Mouse (Mus musculus) spleen, adult 2 months (tissue): Measurements from ENCODE around the gene Dtx4. TPM values are rescaled to one million over a fixed set of nuclear protein-coding genes. Genes with fewer than 3 reads are reported as not detected.

Experiments
- DNase-seq, 2 experiments: peaks; one replicate each; pipeline versions ENCODE4 v3.0.0 to v3.0.0-alpha.2; 2012 to 2021; ENCODE audit warnings: low spot score in 2 of 2, low read depth in 1 of 2
- H3K27ac ChIP-seq: fragments of 200-500 bp; 2 replicates; pipeline ENCODE4 v1.5.1; 2012; ENCODE audit warnings: low read length, inconsistent platforms; ENCODE audit not compliant: insufficient read depth
- H3K27me3 ChIP-seq: fragments of 200-500 bp; 2 replicates; pipeline ENCODE4 v1.6.1; 2012; ENCODE audit warnings: mild to moderate bottlenecking, moderate library complexity, low read length, inconsistent platforms; ENCODE audit not compliant: control insufficient read depth, insufficient read depth
- H3K36me3 ChIP-seq: fragments of 200-500 bp; 2 replicates; pipeline ENCODE4 v1.6.1; 2012; ENCODE audit warnings: mild to moderate bottlenecking, low read length, inconsistent platforms; ENCODE audit not compliant: control insufficient read depth, insufficient read depth
- H3K4me1 ChIP-seq: fragments of 200-500 bp; 2 replicates; pipeline ENCODE4 v1.6.1; 2011; ENCODE audit warnings: inconsistent platforms; ENCODE audit not compliant: control insufficient read depth, insufficient read depth, insufficient read length
- H3K4me3 ChIP-seq: fragments of 200-500 bp; 2 replicates; pipeline ENCODE4 v1.5.1; 2011; ENCODE audit warnings: mild to moderate bottlenecking, inconsistent platforms; ENCODE audit not compliant: insufficient read depth, insufficient read length; ENCODE audit errors: extremely low read depth
- CTCF ChIP-seq: fragments of 200-500 bp; IDR thresholded peaks from 2 replicates; pipeline ENCODE4 v1.5.1; 2011; ENCODE audit warnings: mild to moderate bottlenecking, inconsistent platforms; ENCODE audit not compliant: insufficient read depth, insufficient read length, insufficient replicate concordance; ENCODE audit errors: extremely low read depth
- POLR2A ChIP-seq: fragments of 200-500 bp; IDR thresholded peaks from 2 replicates; pipeline ENCODE4 v1.6.1; 2011; ENCODE audit warnings: low read depth, low read length, inconsistent platforms
- WGBS: fragments of 180-500 bp; shearing (Covaris S2); methylation state at CpG from one replicate; pipeline ENCODE4 v1.1.7; 2018; 5-methylcytosine and 5-hydroxymethylcytosine counted together
- polyA plus RNA-seq: library from polyadenylated mRNA; depleted of rRNA; stranded (reverse); fragments of >200 nt; gene quantifications from 2 replicates; pipeline ENCODE4 v1.2.3, GENCODE M21; 2012

The Dtx4 gene
- polyA plus RNA-seq, 1 experiment: 4.3 TPM

GRCm38 (mm10) chr19:12483782-12484181 is 17.5 kb downstream of the Dtx4 start:
- no peak for TF ChIP-seq POLR2A
- TF ChIP-seq CTCF: no peak
- 23% methylated on average over 4 of the region's 4 CpGs for WGBS
- Histone ChIP-seq H3K4me1 (peaks cover 6% of the 10 kb centered on the region; the same call in 1 of the 2 replicates), H3K27ac (no peak overlapping the region), H3K27me3 (no peaks in the 10 kb centered on the region), H3K4me3 (no peak overlapping the region), H3K36me3 (no peaks in the 10 kb centered on the region)
- DNase-seq: no peak

DNA sequence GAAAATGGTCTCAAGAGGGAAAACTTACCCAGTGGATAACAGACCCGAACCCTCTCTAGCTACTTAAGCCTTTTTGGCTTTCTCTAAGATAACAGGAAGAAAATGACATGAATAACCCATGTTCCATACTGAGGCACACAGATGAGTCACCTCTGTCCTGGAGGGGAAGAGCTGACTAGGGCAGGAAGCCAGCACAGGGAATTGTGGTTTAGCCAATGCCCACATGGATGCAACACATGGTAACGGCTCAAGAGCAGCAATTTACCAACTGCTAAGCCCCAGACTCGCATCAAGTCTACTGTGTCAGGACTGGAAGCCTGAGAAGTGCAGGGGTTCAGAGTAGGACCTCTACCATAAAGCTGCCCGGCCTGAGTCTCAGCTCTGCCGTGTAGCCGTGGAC is 22.9 kb downstream of the Dtx4 start:
- Histone ChIP-seq H3K27ac (no peak overlapping the region), H3K4me1 (peaks cover 24% of the 10 kb centered on the region; the same call in 1 of the 2 replicates)

DNA sequence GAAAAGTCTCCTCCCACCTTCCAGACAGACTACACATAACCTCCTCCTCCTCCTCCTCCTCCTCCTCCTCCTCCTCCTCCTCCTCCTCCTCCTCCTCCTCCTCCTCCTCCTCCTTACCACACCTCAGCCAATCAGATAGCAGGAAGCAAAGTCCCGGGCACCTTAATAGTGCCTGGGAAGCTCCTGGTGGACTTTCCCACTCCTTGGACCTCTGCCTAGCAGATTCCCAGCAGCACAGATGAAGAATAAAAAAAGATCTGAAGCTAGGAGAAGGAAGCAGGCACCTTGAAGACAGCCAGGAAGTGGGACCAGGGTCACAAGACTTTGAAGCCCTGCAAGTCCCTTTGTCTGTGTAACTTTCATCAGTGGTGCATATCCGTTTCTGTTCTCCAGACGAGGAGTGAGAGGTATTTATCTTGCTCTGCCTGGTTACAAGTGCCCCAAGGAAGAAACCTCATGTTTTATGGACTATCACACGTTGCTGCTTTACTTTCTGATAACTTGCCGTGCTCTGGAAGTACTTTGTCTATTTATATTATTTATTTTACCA is 24.5 kb downstream of the Dtx4 start:
- Histone ChIP-seq H3K27me3 (no peaks in the 10 kb centered on the region), H3K36me3 (no peaks in the 10 kb centered on the region), H3K27ac (peak overlapping the region; percentile 67), H3K4me3 (no peak overlapping the region), H3K4me1 (peaks cover 30% of the 10 kb centered on the region; the same call in 1 of the 2 replicates)
- peak in 1 of 2 experiments; percentile 34 for DNase-seq
- WGBS: 11% methylated on average over 5 of the region's 5 CpGs
- TF ChIP-seq POLR2A (no peak), CTCF (no peak)

More for the DNA sequence above, 22.9 kb downstream of the Dtx4 start:
- H3K36me3 ChIP-seq: no peaks in the 10 kb centered on the region
- no peaks in the 10 kb centered on the region for H3K27me3 ChIP-seq
- 49% methylated on average over 6 of the region's 6 CpGs for WGBS
- TF ChIP-seq POLR2A: no peak
- DNase-seq: no peak
- no peak overlapping the region for H3K4me3 ChIP-seq

DNA sequence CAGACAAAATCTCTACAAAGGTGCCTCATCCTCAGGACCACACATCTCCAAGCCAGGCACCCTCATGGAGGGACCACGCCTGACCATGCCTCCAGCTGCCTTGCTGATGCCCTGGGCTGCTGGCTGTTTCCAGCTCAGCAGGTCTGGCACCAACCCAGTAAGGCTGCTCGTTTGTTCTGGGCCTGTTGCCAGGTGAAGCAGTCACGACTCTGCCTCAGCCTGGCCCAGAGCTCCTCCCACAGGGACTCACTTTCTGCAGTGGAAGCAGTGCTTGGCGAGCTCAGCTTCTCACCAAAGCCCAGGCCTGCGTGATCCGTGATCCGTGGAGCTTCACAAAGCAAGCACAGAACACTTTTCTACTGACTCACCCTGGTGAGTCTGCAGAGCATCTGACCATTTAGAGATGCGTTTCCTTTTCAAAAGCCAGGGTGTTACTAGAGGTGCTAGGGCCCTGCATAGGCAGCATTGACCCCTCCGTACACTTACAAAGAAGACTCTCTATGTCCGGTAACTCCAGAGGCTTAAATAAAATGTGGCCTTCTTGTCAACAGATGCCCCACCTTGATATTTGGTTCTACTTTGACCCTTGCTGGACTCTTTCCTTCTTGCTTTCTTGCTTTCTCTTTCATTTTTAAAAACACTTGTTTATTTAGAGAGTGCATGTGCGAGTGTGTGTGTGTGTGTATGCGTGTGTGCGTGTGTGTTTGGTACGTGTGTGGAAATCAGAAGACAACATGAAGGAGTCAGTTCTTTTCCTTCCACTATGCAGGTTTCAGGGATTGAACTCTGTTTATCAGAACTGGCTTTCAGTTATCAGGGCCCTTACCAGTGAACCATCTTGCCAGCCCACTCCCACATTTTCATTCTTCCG is 25.6 kb downstream of the Dtx4 start:
- Histone ChIP-seq H3K27ac (peak overlapping the region; percentile 57), H3K4me3 (peak overlapping the region; percentile 5; the same call in 1 of the 2 replicates), H3K4me1 (peaks cover 32% of the 10 kb centered on the region; the same call in 1 of the 2 replicates), H3K27me3 (no peaks in the 10 kb centered on the region), H3K36me3 (no peaks in the 10 kb centered on the region)
- DNase-seq: peak in 1 of 2 experiments; percentile 60
- TF ChIP-seq CTCF (no peak), POLR2A (no peak)
- 34% methylated on average over 15 of the region's 15 CpGs for WGBS

DNA sequence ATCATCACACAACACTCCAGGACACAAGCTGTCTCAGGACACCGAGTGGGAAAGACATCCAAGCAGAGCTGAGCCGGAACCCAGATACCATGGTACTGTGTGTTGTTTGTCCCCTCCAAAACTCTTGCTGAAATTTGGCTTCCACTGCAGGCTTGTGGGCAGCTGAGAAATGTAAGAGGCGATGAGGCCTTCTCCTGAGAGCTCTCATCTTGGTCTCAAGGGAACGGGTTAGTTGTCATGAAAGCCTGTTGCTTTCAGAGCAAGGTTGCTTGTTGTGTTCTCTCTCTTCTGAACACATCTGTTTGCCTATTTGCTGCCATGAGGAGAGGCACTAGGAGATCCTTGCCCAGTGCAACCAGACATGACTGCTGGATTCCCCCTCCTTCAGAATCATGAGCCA is 27.3 kb downstream of the Dtx4 start:
- 69% methylated on average over 4 of the region's 4 CpGs for WGBS
- Histone ChIP-seq H3K36me3 (no peaks in the 10 kb centered on the region), H3K27ac (peak overlapping the region; percentile 27), H3K4me1 (peaks cover 32% of the 10 kb centered on the region; the same call in 1 of the 2 replicates), H3K4me3 (no peak overlapping the region), H3K27me3 (no peaks in the 10 kb centered on the region)
- DNase-seq: no peak
- TF ChIP-seq POLR2A: no peak
- no peak for TF ChIP-seq CTCF

DNA sequence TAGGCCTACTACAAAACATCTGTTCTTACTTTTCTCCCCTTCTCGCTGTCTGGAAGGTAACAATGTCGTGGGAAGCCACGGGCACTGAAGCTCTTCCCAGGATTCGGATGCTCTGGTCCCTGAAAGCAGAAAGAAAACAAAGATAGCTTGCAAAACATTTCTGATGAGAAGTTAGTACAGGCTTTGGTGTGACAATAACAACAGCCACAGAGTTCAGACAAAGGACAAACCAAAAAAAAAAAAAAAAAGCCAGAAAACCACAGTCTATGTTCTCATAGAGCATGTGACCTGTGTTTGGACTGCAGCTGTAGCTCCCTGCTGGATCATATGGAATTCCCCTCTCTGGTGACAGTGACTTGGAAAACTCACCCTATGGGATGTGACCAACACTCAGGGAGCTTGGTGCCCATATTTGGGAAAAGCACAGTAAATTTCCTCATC is 28.0 kb downstream of the Dtx4 start:
- DNase-seq: no peak
- no peaks in the 10 kb centered on the region for H3K36me3 ChIP-seq
- no peak overlapping the region; the same call in 1 of the 2 replicates for H3K27ac ChIP-seq
- peaks cover 32% of the 10 kb centered on the region; the same call in 1 of the 2 replicates for H3K4me1 ChIP-seq
- no peak overlapping the region for H3K4me3 ChIP-seq
- H3K27me3 ChIP-seq: no peaks in the 10 kb centered on the region
- 46% methylated on average over 4 of the region's 4 CpGs for WGBS
- TF ChIP-seq POLR2A (no peak), CTCF (no peak)

GRCm38 (mm10) chr19:12472381-12472976 is 28.8 kb downstream of the Dtx4 start:
- peaks cover 28% of the 10 kb centered on the region; the same call in 1 of the 2 replicates for H3K4me1 ChIP-seq
- 67% methylated on average over 5 of the region's 5 CpGs for WGBS
- no peaks in the 10 kb centered on the region for H3K36me3 ChIP-seq
- no peak overlapping the region for H3K4me3 ChIP-seq
- TF ChIP-seq POLR2A (no peak), CTCF (no peak)
- DNase-seq: no peak
- peak overlapping the region; percentile 14 for H3K27ac ChIP-seq
- no peaks in the 10 kb centered on the region for H3K27me3 ChIP-seq
